Mouse (Mus musculus) bone marrow macrophage, adult 2 months (primary cell): ENCODE results near the gene Duxbl2.
"Not testable (repeated sequence)": the region's sequence is repeated elsewhere in the genome, so short reads cannot be mapped to it uniquely, and the experiment has no call there.

Experiments used
- CTCF ChIP-seq: IDR thresholded peaks from 2 replicates; pipeline ENCODE4 v1.5.1; 2012; ENCODE audit warnings: low read depth, mild to moderate bottlenecking, low read length, moderate library complexity
- POLR2A ChIP-seq: IDR thresholded peaks from 2 replicates; pipeline ENCODE4 v1.6.1; 2012; ENCODE audit warnings: mild to moderate bottlenecking, low read depth, low read length, borderline replicate concordance

- not testable (repeated sequence) for TF ChIP-seq POLR2A, CTCF
These were observed 55.8 kb downstream of the Duxbl2 start for GRCm38 (mm10) chr14:26173955-26174354.
